Mouse (Mus musculus): Measurements from ENCODE around the gene Neurl2. TPM values are rescaled to one million over a fixed set of nuclear protein-coding genes. Genes with fewer than 3 reads are reported as not detected.
"Not testable (repeated sequence)": the region's sequence is repeated elsewhere in the genome, so short reads cannot be mapped to it uniquely, and the experiment has no call there.

The Neurl2 gene
- polyA plus RNA-seq, 1 experiment from 2014 or later: 7.1 TPM

DNA sequence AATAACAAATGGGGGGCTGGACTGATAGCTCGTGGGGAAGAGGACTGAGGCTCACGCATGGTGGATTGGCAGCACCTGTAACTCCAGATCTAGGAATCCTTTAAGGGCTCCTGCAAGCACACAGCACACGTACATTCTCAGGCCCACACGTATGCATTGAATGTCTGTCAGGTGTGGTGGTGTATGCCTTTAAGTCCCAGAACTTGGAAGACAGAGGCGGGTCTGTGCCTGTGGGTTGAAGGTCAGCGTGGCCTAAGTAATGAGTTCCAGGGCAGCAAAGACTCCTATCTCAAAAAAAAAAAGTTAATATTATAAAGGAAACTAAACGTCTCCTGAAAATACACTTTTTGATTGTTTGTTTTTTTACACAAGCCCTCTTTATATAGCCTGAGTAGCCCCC lies 26.6 kb downstream of the Neurl2 start:
- Histone ChIP-seq H3K4me1 (replicated peaks; ENCODE audit: control insufficient read depth, insufficient read depth, low read length) (peaks cover 12% of the 10 kb centered on the region), H3K36me3 (ENCODE audit: control insufficient read depth, insufficient read depth, low read length) (peaks cover 2% of the 10 kb centered on the region; the same call in 1 of the 2 replicates), H3K4me3 (ENCODE audit: low read length) (no peak overlapping the region), H3K9ac (ENCODE audit: low read length) (no peak overlapping the region), H3K9me3 (ENCODE audit: control insufficient read depth, low read length) (no peaks in the 10 kb centered on the region), H3K4me2 (ENCODE audit: low read depth, low read length) (no peak overlapping the region), H3K27ac (ENCODE audit: low read length) (no peak overlapping the region), H3K27me3 (ENCODE audit: control insufficient read depth, insufficient read depth, low read depth, low read length) (no peaks in the 10 kb centered on the region)
- WGBS: 72% methylated on average over 7 of the region's 7 CpGs
- ATAC-seq (ENCODE audit: low read depth): no peak

DNA sequence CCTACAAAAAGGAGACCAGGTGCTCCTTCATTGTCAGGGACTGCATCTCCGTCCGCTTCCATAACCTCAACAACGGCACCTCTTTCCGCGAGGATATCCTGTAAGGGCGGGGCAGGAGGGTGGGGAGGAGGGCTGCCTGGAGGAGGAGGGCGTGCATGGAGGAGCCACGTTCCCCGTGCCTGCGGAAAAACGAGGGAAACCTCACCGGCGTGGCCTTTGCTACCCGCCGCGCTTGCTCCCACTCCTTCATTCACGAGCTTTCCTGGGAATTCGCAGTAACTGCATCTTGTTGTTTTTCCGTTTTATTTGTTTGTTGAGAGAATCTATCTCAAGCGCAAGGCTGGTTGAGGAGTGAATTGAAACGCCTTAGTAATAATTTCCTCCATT lies 27.9 kb downstream of the Neurl2 start:
- peak overlapping the region; percentile 77 for H3K4me2 ChIP-seq (ENCODE audit: low read depth, low read length)
- H3K4me3 ChIP-seq (ENCODE audit: low read length): peak overlapping the region; percentile 88
- H3K27ac ChIP-seq (ENCODE audit: low read length): peak overlapping the region; percentile 80
- peaks cover 12% of the 10 kb centered on the region for H3K4me1 ChIP-seq (replicated peaks; ENCODE audit: control insufficient read depth, insufficient read depth, low read length)
- WGBS: 2% methylated on average over 21 of the region's 21 CpGs
- H3K36me3 ChIP-seq (ENCODE audit: control insufficient read depth, insufficient read depth, low read length): peaks cover 7% of the 10 kb centered on the region
- H3K9me3 ChIP-seq (ENCODE audit: control insufficient read depth, low read length): no peaks in the 10 kb centered on the region
- ATAC-seq (ENCODE audit: low read depth): peak; percentile 63
- H3K27me3 ChIP-seq (ENCODE audit: control insufficient read depth, insufficient read depth, low read depth, low read length): no peaks in the 10 kb centered on the region
- peak overlapping the region; percentile 86 for H3K9ac ChIP-seq (ENCODE audit: low read length)

DNA sequence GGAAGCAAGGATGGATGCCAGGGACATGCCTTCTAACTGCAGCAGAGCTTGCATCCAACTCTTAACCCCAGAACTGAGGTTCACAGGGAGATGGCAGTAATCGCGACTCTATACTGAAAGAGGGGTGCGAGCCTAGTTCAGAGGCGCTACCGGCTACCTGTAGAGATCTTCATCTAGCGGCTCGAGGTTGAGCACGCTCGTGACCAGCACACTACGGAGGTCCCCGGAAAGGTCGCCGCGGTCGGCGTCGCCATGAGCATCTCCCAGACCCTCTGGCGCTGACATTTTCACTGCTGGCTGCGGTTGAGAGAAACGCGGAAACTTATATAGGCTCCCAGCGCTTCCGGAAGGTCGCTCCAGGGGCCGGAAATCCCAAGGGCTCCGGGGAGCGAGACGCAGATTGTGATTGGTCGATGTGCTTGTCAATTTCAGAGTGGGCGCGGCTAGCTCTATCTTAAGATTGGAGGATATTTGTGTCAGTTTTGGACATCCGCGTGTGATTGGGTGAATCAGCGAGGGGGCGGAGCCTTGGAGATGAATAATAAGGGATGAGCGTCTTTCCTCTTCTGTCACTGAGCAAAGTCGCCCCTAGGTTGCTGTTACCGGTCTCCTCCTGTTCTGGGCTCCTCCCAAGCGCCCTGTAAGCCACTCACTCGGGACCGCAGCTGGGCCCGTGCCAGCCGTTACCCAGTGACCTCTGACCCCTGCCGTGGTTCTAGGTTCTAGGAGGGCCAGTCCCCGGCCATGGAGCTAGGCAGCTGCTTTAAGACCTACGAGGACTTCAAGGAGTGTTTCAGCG lies 28.5 kb downstream of the Neurl2 start, which contains the start of the genes Acot8 and Zswim3:
TSS of gene Acot8 (minus strand) at position 350 of the 799 bp plus-strand sequence.
TSS of gene Zswim3 (plus strand) at position 566 of the 799 bp plus-strand sequence.
- Histone ChIP-seq H3K4me3 (ENCODE audit: low read length) (peak within 1 kb of the TSS; percentile 88), H3K27me3 (ENCODE audit: control insufficient read depth, insufficient read depth, low read depth, low read length) (no peaks in the 10 kb centered on the region), H3K36me3 (ENCODE audit: control insufficient read depth, insufficient read depth, low read length) (peaks cover 7% of the 10 kb centered on the region), H3K9ac (ENCODE audit: low read length) (peak within 1 kb of the TSS; percentile 86), H3K4me2 (ENCODE audit: low read depth, low read length) (peak within 1 kb of the TSS; percentile 77), H3K9me3 (ENCODE audit: control insufficient read depth, low read length) (no peaks in the 10 kb centered on the region), H3K27ac (ENCODE audit: low read length) (peak within 1 kb of the TSS; percentile 80), H3K4me1 (replicated peaks; ENCODE audit: control insufficient read depth, insufficient read depth, low read length) (peaks cover 12% of the 10 kb centered on the region)
- WGBS: under 1% methylated on average over 47 of the region's 47 CpGs
- peak; percentile 98 for ATAC-seq (ENCODE audit: low read depth)

DNA sequence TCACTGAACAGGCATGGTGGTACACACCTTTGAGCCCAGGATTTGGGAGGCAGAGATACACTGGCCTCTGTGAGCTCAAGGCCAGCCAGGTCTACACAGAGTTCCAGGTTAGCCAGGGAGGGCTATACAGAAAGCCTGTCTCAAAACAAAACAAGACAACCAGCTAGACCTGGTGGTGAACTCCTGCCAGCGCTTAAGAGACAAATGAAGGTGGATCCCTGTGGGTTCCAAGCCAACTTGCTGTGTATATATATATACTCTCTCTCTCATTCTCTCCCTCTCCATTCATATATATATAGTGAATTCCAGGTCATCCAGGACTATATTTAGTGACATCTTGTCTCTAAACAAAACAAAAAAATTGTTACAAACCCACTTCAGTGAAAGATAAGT lies 29.3 kb downstream of the Neurl2 start:
- WGBS: 70% methylated on average over 1 of the region's 1 CpGs

DNA sequence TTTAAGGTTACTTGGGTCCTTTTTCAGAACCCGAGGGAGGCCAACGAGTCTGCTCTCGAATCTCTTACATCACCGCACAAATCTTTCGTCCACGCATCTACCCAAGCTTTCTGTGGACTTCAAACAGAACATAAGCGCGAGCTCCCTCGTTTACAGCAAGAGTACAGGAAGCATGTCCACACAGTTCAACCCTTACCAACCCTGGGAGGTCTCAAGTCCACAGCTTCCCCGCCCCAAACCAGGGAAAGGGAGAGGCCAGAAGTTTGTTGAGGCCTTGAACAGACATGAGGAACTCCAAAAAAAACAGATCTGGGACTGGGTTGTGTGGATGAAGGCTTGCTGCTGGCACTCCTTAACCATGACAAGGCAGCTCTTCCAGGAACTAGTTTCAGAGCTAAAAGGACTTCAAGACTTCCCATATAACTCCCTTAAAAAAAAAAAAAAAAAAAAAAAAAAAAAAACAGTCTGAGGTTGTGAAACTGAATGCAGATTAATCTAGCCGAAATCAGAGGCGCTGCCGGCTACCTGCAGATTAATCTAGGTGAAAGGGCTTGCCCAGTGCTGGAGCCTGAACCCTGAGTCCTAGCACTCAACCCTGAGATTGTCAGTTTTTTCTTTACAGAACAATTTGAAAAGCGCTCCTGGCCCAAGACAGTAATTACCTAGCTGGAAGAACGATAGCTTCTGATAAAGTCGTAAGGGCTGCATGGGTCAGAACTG lies 29.9 kb downstream of the Neurl2 start:
- Histone ChIP-seq H3K9me3 (ENCODE audit: control insufficient read depth, low read length) (no peaks in the 10 kb centered on the region), H3K4me1 (replicated peaks; ENCODE audit: control insufficient read depth, insufficient read depth, low read length) (peaks cover 12% of the 10 kb centered on the region), H3K4me2 (ENCODE audit: low read depth, low read length) (peak overlapping the region; percentile 69), H3K36me3 (ENCODE audit: control insufficient read depth, insufficient read depth, low read length) (peaks cover 11% of the 10 kb centered on the region), H3K27ac (ENCODE audit: low read length) (no peak overlapping the region), H3K4me3 (ENCODE audit: low read length) (peak overlapping the region; percentile 88; the same call in 1 of the 2 replicates), H3K27me3 (ENCODE audit: control insufficient read depth, insufficient read depth, low read depth, low read length) (no peaks in the 10 kb centered on the region), H3K9ac (ENCODE audit: low read length) (peak overlapping the region; percentile 77)
- 87% methylated on average over 16 of the region's 16 CpGs for WGBS
- no peak for ATAC-seq (ENCODE audit: low read depth)

More for the DNA sequence above, 29.3 kb downstream of the Neurl2 start:
- ATAC-seq (ENCODE audit: low read depth): no peak
- H3K9me3 ChIP-seq (ENCODE audit: control insufficient read depth, low read length): no peaks in the 10 kb centered on the region
- peak overlapping the region; percentile 88 for H3K4me3 ChIP-seq (ENCODE audit: low read length)
- H3K4me2 ChIP-seq (ENCODE audit: low read depth, low read length): peak overlapping the region; percentile 69
- peaks cover 11% of the 10 kb centered on the region for H3K36me3 ChIP-seq (ENCODE audit: control insufficient read depth, insufficient read depth, low read length)
- H3K27me3 ChIP-seq (ENCODE audit: control insufficient read depth, insufficient read depth, low read depth, low read length): no peaks in the 10 kb centered on the region
- H3K27ac ChIP-seq (ENCODE audit: low read length): no peak overlapping the region
- peak overlapping the region; percentile 77 for H3K9ac ChIP-seq (ENCODE audit: low read length)
- peaks cover 12% of the 10 kb centered on the region for H3K4me1 ChIP-seq (replicated peaks; ENCODE audit: control insufficient read depth, insufficient read depth, low read length)

DNA sequence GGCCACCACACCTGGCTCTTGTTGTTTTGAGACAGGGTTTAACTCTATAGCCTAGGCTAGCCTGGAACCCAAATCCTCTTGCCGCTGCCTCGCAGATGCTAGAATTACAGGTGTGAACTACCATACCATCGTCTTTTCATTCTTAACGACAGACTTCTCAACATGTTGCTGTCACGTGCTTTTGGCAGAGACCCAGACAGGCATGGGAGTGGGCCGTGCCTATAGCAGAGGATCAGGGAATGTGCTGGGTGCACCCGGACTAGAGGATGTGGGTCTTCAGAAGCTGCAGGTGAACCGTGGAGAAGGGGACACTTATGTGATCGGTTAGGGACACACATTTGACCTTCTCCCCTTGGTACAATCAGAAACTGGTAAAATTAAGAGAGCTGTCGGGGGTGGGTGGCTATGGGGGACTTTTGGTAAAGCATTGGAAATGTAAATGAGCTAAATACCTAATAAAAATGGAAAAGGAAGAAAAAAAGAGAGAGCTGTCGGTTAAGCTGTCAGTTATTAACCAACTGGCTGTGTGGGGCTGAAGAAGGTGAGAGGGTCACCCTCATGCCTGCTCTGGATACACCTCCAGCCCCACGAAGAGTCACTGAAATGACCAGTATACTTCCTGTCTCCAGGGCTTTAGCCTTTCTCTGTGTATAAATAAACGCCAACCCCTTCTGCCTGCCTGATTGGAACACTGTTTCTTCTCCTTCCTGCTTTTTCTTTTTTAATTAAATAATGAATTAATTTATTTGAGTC lies 32.8 kb downstream of the Neurl2 start:
- Histone ChIP-seq H3K9ac (ENCODE audit: low read length) (no peak overlapping the region), H3K4me1 (replicated peaks; ENCODE audit: control insufficient read depth, insufficient read depth, low read length) (peaks cover 6% of the 10 kb centered on the region), H3K27ac (ENCODE audit: low read length) (no peak overlapping the region), H3K4me3 (ENCODE audit: low read length) (no peak overlapping the region), H3K36me3 (ENCODE audit: control insufficient read depth, insufficient read depth, low read length) (peaks cover 14% of the 10 kb centered on the region), H3K4me2 (ENCODE audit: low read depth, low read length) (no peak overlapping the region), H3K9me3 (ENCODE audit: control insufficient read depth, low read length) (no peaks in the 10 kb centered on the region), H3K27me3 (ENCODE audit: control insufficient read depth, insufficient read depth, low read depth, low read length) (no peaks in the 10 kb centered on the region)
- WGBS: 83% methylated on average over 13 of the region's 13 CpGs
- ATAC-seq (ENCODE audit: low read depth): no peak

DNA sequence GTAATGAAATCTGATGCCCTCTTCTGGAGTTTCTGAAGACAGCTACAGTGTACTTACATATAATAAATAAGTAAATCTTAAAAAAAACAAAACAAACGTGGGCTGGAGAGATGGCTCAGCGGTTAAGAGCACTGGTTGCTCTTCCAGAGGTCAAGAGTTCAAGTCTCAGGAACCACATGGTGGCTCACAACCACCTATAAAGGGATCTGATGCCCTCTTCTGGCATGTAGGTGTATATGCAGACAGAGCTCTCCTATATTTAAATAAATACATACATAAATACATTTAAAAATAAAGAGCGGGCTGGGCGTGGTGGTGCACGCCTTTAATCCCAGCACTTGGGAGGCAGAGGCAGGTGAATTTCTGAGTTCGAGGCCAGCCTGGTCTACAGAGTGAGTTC lies 34.7 kb downstream of the Neurl2 start:
- H3K4me1 ChIP-seq (replicated peaks; ENCODE audit: control insufficient read depth, insufficient read depth, low read length); H3K4me2 ChIP-seq (ENCODE audit: low read depth, low read length); ATAC-seq (ENCODE audit: low read depth); H3K27ac ChIP-seq (ENCODE audit: low read length); H3K4me3 ChIP-seq (ENCODE audit: low read length); H3K9ac ChIP-seq (ENCODE audit: low read length); H3K27me3 ChIP-seq (ENCODE audit: control insufficient read depth, insufficient read depth, low read depth, low read length); H3K9me3 ChIP-seq (ENCODE audit: control insufficient read depth, low read length): not testable (repeated sequence)
- peaks cover 21% of the 10 kb centered on the region for H3K36me3 ChIP-seq (ENCODE audit: control insufficient read depth, insufficient read depth, low read length)
- 74% methylated on average over 6 of the region's 6 CpGs for WGBS

DNA sequence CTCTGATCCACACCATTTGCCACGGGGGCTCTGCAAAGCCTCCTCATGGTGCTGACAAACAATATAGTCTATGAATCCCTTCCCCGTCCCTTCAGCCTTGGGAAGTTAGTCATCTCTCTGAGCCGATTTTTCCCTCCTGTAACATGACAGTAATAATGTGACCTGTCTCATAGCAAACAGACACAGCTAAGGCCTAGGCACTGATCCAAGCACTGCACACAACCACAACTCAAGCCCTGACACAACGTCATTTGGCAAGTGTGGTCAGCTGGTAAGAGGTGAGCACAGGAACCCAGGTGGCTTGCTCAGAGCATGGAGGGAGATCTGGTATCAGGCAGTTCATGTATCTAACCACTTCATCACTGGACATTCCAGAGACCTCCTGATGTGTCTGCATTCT lies 37.4 kb downstream of the Neurl2 start:
- no peak overlapping the region for H3K9ac ChIP-seq (ENCODE audit: low read length)
- no peaks in the 10 kb centered on the region for H3K27me3 ChIP-seq (ENCODE audit: control insufficient read depth, insufficient read depth, low read depth, low read length)
- H3K4me3 ChIP-seq (ENCODE audit: low read length): no peak overlapping the region
- no peaks in the 10 kb centered on the region for H3K9me3 ChIP-seq (ENCODE audit: control insufficient read depth, low read length)
- ATAC-seq (ENCODE audit: low read depth): no peak
- no peaks in the 10 kb centered on the region for H3K4me1 ChIP-seq (replicated peaks; ENCODE audit: control insufficient read depth, insufficient read depth, low read length)
- WGBS: 76% methylated on average over 4 of the region's 4 CpGs
- H3K4me2 ChIP-seq (ENCODE audit: low read depth, low read length): no peak overlapping the region
- no peak overlapping the region for H3K27ac ChIP-seq (ENCODE audit: low read length)
- peaks cover 32% of the 10 kb centered on the region for H3K36me3 ChIP-seq (ENCODE audit: control insufficient read depth, insufficient read depth, low read length)

DNA sequence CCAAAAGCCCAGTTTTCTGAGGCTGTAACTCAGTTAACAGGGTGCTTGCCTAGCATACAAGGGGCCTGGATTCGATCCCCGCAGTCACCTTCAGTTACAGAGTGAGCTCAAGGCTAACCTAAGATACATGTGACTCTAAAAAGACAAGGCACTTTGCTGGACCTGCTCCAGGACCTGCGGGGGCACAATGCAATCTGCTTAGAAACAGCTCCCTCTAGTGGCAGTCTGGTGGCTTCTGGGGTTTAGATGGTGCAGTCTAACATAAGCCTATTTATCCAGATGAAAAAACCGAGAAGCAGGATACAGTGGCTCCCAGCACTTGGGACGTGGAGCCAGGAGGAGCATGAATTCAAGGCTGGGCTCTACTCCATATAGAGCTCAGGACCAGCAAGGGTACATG lies 39.0 kb downstream of the Neurl2 start:
- Histone ChIP-seq H3K27me3 (ENCODE audit: control insufficient read depth, insufficient read depth, low read depth, low read length) (no peaks in the 10 kb centered on the region), H3K36me3 (ENCODE audit: control insufficient read depth, insufficient read depth, low read length) (peaks cover 28% of the 10 kb centered on the region), H3K4me2 (ENCODE audit: low read depth, low read length) (no peak overlapping the region), H3K9ac (ENCODE audit: low read length) (no peak overlapping the region), H3K9me3 (ENCODE audit: control insufficient read depth, low read length) (no peaks in the 10 kb centered on the region), H3K4me1 (replicated peaks; ENCODE audit: control insufficient read depth, insufficient read depth, low read length) (no peaks in the 10 kb centered on the region), H3K27ac (ENCODE audit: low read length) (no peak overlapping the region), H3K4me3 (ENCODE audit: low read length) (no peak overlapping the region)
- 28% methylated on average over 5 of the region's 5 CpGs for WGBS
- peak; percentile 63 for ATAC-seq (ENCODE audit: low read depth)
